Mouse (Mus musculus) MEL (cell line): Measurements from ENCODE around the gene Bcl10.

Source experiments
- CTCF ChIP-seq, 3 experiments: IDR thresholded peaks in 2 of 3; conservative IDR thresholded peaks in 1 of 3; 2 replicates each; pipeline ENCODE4 v1.5.1; 2011 to 2012; ENCODE audit warnings: low read length in 3 of 3, low read depth in 2 of 3, mild to moderate bottlenecking in 2 of 3, improper control_type of control experiment in 1 of 3, inconsistent platforms in 1 of 3, mixed read lengths in 1 of 3, moderate library complexity in 1 of 3; ENCODE audit not compliant: control insufficient read depth in 1 of 3, insufficient read depth in 1 of 3, poor library complexity in 1 of 3, severe bottlenecking in 1 of 3
- MAX ChIP-seq: IDR thresholded peaks from 2 replicates; pipeline ENCODE4 v1.6.1; 2011; ENCODE audit warnings: low read length, improper control_type of control experiment
- NELFE ChIP-seq: IDR thresholded peaks from 2 replicates; pipeline ENCODE4 v1.6.1; 2011; ENCODE audit warnings: low read depth, low read length, improper control_type of control experiment
- POLR2A ChIP-seq, 2 experiments: IDR thresholded peaks; 2 replicates each; pipeline ENCODE4 v1.6.1; 2011 to 2012; ENCODE audit warnings: low read length in 2 of 2, mild to moderate bottlenecking in 2 of 2, control low read depth in 1 of 2, improper control_type of control experiment in 1 of 2, low read depth in 1 of 2, moderate library complexity in 1 of 2; ENCODE audit not compliant: control insufficient read depth in 1 of 2, insufficient read depth in 1 of 2, poor library complexity in 1 of 2
- POLR2AphosphoS2 ChIP-seq: IDR thresholded peaks from 2 replicates; pipeline ENCODE4 v1.6.1; 2011; ENCODE audit warnings: low read length, improper control_type of control experiment
- ZNF384 ChIP-seq: IDR thresholded peaks from 2 replicates; pipeline ENCODE4 v1.6.1; 2012; ENCODE audit warnings: low read depth, mild to moderate bottlenecking, inconsistent platforms, low read length, improper control_type of control experiment

DNA sequence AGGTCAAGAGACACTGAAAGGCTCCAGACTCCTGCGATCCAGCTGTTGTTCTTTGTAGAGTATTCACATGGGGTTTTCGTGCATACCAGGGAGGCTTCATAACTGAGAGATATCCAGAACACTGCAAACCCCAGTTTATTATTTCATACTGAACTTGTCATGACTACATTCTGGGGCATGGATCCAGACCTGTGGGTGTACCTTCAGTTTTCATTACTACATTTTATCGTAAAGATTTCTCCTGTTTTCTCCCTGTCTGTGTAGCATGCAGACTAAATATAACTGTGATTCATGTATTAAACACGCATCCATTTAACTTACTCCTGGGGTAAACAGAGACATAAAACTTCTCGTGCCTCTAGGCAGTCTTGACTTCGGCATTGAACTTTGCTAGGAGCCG lies 52.4 kb downstream of the Bcl10 start:
- TF ChIP-seq MAX (no peak), POLR2AphosphoS2 (no peak), POLR2A (IDR thresholded peaks at IDR 0.05; ENCODE audit: control insufficient read depth in 1 of 2, insufficient read depth in 1 of 2, low read depth in 1 of 2, low read length in 2 of 2, poor library complexity in 1 of 2) (no peak), NELFE (no peak), ZNF384 (no peak), CTCF (IDR thresholded peaks at IDR 0.05 in 2 of 3, conservative IDR thresholded peaks at IDR 0.05 in 1 of 3; ENCODE audit: control insufficient read depth in 1 of 3, insufficient read depth in 1 of 3, low read depth in 2 of 3, low read length in 3 of 3, poor library complexity in 1 of 3, severe bottlenecking in 1 of 3) (no peak)
